Mouse (Mus musculus) C2C12 (cell line): ENCODE data around the gene Ehhadh. TPM values are rescaled to one million over a fixed set of nuclear protein-coding genes. Genes with fewer than 3 reads are reported as not detected.

Source experiments
- H3K27me3 ChIP-seq: one replicate; pipeline ENCODE4 v1.6.1; 2011; ENCODE audit not compliant: control insufficient read depth, insufficient read depth, insufficient read length
- H3K36me3 ChIP-seq: one replicate; pipeline ENCODE4 v1.6.1; 2011; ENCODE audit not compliant: control insufficient read depth, insufficient read depth
- H3K4me3 ChIP-seq: one replicate; pipeline ENCODE4 v1.5.1; 2011; ENCODE audit warnings: mild to moderate bottlenecking, control low read depth; ENCODE audit not compliant: poor library complexity, insufficient read depth, severe bottlenecking
- H3K79me2 ChIP-seq: one replicate; pipeline ENCODE4 v1.6.1; 2011; ENCODE audit not compliant: control insufficient read depth, insufficient read depth
- H3K79me3 ChIP-seq: one replicate; pipeline ENCODE4 v1.6.1; 2011; ENCODE audit warnings: low read depth, control low read depth
- H3ac ChIP-seq: one replicate; pipeline ENCODE3; 2011; ENCODE audit warnings: low read depth; ENCODE audit not compliant: control insufficient read depth, insufficient read length
- CEBPB ChIP-seq: IDR thresholded peaks from one replicate; pipeline ENCODE4 v1.6.1; 2011; ENCODE audit warnings: low read depth, mild to moderate bottlenecking, control low read depth, moderate library complexity
- CTCF ChIP-seq: IDR thresholded peaks from one replicate; pipeline ENCODE4 v1.5.1; 2011; ENCODE audit not compliant: control insufficient read depth, insufficient read depth, insufficient read length
- FOSL1 ChIP-seq: IDR thresholded peaks from one replicate; pipeline ENCODE4 v1.8.0; 2011; ENCODE audit warnings: mild to moderate bottlenecking, low read length; ENCODE audit not compliant: poor library complexity, insufficient read depth, severe bottlenecking
- MAX ChIP-seq: IDR thresholded peaks from one replicate; pipeline ENCODE4 v1.6.1; 2011; ENCODE audit warnings: mild to moderate bottlenecking, control low read depth
- MYOD1 ChIP-seq: IDR thresholded peaks from one replicate; pipeline ENCODE4 v1.6.1; 2011; ENCODE audit warnings: low read depth; ENCODE audit not compliant: control insufficient read depth, insufficient read length
- MYOG ChIP-seq: IDR thresholded peaks from one replicate; pipeline ENCODE4 v1.6.1; 2011; ENCODE audit not compliant: control insufficient read depth, insufficient read length; ENCODE audit errors: extremely low read depth
- USF1 ChIP-seq: IDR thresholded peaks from one replicate; pipeline ENCODE4 v1.6.1; 2011; ENCODE audit warnings: low read depth, mild to moderate bottlenecking, control low read depth, moderate library complexity
- polyA plus RNA-seq: library from polyadenylated mRNA; unstranded; fragments of >200 nt; fragmentation: generic; extraction: Trizol; gene quantifications from one replicate; pipeline ENCODE4 v1.2.1, GENCODE M21; 2012; ENCODE audit warnings: missing spikeins

Gene Ehhadh
- polyA plus RNA-seq, 1 experiment: 0.15 TPM

DNA sequence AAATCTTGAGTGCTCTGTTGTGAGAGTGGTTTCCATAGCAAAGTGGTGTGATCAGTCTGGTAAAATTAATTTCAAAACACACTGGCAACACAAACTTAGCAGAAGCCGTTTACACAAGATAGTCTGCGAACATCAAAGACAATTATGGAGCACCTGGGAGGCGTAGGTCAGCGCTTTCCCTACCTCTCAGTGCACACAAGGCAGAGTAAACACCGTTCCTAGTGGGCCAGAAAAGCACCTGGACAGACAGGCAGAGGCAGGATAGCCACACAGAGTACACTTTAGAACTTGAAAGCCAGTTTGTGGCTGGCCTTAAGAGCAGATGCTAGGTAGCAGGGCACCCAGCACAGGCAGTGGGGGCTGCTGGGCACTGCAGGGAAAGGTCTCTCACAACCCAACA, 44.2 kb upstream of the Ehhadh start:
- TF ChIP-seq MAX: no peak
- TF ChIP-seq CEBPB: no peak
- TF ChIP-seq MYOD1: no peak
- no peak for TF ChIP-seq MYOG
- no peak for TF ChIP-seq FOSL1
- TF ChIP-seq USF1: no peak
- no peak for TF ChIP-seq CTCF
- no peaks in the 10 kb centered on the region for H3K79me2 ChIP-seq
- H3K4me3 ChIP-seq: no peak overlapping the region
- no peaks in the 10 kb centered on the region for H3K27me3 ChIP-seq
- no peaks in the 10 kb centered on the region for H3K36me3 ChIP-seq
- H3K79me3 ChIP-seq: no peaks in the 10 kb centered on the region
- no peak overlapping the region for H3ac ChIP-seq

DNA sequence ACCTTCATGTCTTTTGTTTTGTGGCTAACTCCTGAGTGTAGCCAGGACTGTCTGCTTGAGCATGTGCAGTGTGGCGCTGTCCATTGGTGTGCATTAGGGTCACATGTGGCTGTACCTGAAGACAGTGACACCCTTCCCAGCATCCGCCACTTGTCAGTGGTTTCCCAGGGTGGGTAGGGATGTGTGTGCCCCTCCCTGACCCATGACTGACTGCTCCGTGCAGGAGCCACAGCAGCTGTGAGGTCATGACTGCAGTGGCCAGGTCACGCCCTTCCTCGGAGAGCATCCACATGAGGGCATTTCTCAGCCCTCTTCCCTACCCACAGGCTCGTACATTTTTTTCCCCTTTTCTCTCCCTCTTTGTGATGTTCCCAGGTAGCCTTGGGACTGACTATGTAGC, 43.2 kb upstream of the Ehhadh start:
- no peak overlapping the region for H3K4me3 ChIP-seq

DNA sequence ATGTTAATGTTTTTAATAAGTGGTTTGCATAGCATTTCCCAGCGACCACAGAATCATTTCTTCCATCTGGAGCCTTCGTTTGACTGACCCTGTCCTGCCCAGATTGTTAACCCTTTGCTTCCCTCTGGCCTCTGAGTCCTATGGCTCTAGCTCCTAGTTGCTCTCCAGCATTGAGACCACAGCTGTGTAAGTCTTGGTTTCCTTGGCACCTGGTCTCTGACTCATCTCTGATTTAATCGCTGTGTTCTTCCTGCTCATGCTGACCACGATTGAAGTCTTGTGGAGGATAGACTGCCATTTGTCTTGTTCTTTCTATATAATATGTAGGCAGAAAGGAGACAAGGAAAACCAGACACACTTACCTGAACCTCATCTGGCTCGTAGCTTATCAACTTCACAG, 42.1 kb upstream of the Ehhadh start:
- no peaks in the 10 kb centered on the region for H3K27me3 ChIP-seq
- peak; percentile 89 for TF ChIP-seq MYOD1
- TF ChIP-seq CEBPB: no peak

More for the DNA sequence above, 43.2 kb upstream of the Ehhadh start:
- no peaks in the 10 kb centered on the region for H3K79me3 ChIP-seq
- no peak for TF ChIP-seq MYOG
- no peak for TF ChIP-seq USF1
- TF ChIP-seq MAX: no peak
- TF ChIP-seq MYOD1: peak; percentile 45
- no peak overlapping the region for H3ac ChIP-seq
- H3K27me3 ChIP-seq: no peaks in the 10 kb centered on the region
- H3K36me3 ChIP-seq: no peaks in the 10 kb centered on the region
- no peaks in the 10 kb centered on the region for H3K79me2 ChIP-seq

DNA sequence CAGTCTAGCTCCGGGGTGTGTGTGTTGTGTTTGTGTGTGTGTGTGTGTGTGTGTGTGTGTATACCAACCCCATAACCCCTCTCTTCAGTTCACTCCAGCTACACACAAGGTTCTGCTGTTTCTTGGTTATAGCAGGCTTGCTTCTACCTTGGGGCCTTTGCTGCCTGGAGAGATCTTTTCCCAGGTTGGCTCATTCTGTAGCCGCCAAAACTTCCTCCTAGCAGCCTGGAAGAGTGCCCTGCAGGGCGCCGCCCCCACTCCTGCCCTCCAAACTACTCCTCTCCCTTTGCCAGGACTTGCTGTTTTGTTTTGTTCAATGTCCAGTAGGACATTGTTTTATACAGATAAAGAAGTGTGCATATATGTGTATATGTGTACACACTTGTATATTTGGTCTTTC, 40.0 kb upstream of the Ehhadh start:
- Histone ChIP-seq H3K27me3 (no peaks in the 10 kb centered on the region), H3ac (no peak overlapping the region), H3K79me3 (no peaks in the 10 kb centered on the region), H3K79me2 (no peaks in the 10 kb centered on the region), H3K4me3 (no peak overlapping the region), H3K36me3 (no peaks in the 10 kb centered on the region)
- TF ChIP-seq CTCF: no peak
- no peak for TF ChIP-seq MYOG
- no peak for TF ChIP-seq MAX
- TF ChIP-seq MYOD1: no peak
- TF ChIP-seq USF1: no peak
- no peak for TF ChIP-seq CEBPB
- TF ChIP-seq FOSL1: no peak

More for the DNA sequence above, 42.1 kb upstream of the Ehhadh start:
- H3K4me3 ChIP-seq: no peak overlapping the region
- H3K79me2 ChIP-seq: no peaks in the 10 kb centered on the region
- H3ac ChIP-seq: no peak overlapping the region
- no peaks in the 10 kb centered on the region for H3K79me3 ChIP-seq
- H3K36me3 ChIP-seq: no peaks in the 10 kb centered on the region

DNA sequence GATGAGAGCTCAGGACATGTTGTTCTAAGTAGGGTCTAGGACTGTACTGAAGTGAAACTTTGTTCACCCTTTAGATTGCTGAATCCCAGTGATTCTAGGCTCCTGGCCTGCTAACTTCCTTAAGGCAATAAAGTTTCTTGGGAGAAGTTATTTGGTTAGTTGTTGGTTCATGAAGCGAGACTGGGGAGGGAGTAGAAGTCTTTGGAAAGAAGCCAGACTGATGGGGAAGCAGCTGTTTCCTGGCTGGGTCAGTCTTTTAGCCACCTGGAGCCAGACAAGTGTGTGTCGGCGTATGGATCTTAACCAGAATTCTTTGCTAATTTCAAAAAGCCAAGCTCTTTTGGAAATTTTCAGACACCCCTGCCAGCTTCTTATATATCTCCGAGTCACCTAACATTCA, 39.5 kb upstream of the Ehhadh start:
- H3K4me3 ChIP-seq: no peak overlapping the region
- H3K79me3 ChIP-seq: no peaks in the 10 kb centered on the region
- no peak for TF ChIP-seq CEBPB
- TF ChIP-seq CTCF: no peak
- TF ChIP-seq MYOG: no peak
- TF ChIP-seq MYOD1: peak; percentile 23
- TF ChIP-seq USF1: no peak
- TF ChIP-seq FOSL1: no peak
- TF ChIP-seq MAX: no peak
- no peaks in the 10 kb centered on the region for H3K27me3 ChIP-seq
- H3K36me3 ChIP-seq: no peaks in the 10 kb centered on the region
- H3ac ChIP-seq: no peak overlapping the region
- no peaks in the 10 kb centered on the region for H3K79me2 ChIP-seq

DNA sequence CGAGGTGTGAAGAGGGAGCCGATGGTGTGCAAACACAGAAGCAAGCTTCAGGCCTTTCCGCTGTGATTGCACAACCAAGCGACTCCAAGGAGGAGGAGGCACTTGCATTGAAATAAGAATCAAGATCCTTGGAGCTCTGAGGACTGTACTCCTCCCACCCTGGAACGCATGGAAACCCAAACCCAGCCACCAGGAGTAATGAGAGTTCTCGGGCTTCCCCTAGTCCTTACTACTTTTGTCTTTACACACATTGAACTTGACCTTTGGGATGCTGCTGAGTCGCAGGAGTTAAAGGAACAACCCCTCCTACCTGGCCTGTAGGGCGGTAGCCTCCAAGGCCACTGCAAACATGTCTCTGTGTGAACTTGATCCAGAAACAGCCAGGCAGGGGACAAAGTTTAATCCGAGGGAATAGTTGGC, 38.0 kb upstream of the Ehhadh start:
- Histone ChIP-seq H3ac (no peak overlapping the region), H3K4me3 (no peak overlapping the region), H3K79me3 (no peaks in the 10 kb centered on the region), H3K79me2 (no peaks in the 10 kb centered on the region), H3K36me3 (no peaks in the 10 kb centered on the region), H3K27me3 (no peaks in the 10 kb centered on the region)
- TF ChIP-seq MYOG (no peak), FOSL1 (no peak), MAX (no peak), MYOD1 (no peak), USF1 (no peak)
